Mouse (Mus musculus): Measurements from ENCODE around the gene Gm11114. TPM values are rescaled to one million over a fixed set of nuclear protein-coding genes. Genes with fewer than 3 reads are reported as not detected.

Gm11114 gene
- not detected in 2 replicates for total RNA-seq (2014; rRNA removed)
- not detected in 2 replicates for polyA plus RNA-seq (2012; rRNA removed)

DNA sequence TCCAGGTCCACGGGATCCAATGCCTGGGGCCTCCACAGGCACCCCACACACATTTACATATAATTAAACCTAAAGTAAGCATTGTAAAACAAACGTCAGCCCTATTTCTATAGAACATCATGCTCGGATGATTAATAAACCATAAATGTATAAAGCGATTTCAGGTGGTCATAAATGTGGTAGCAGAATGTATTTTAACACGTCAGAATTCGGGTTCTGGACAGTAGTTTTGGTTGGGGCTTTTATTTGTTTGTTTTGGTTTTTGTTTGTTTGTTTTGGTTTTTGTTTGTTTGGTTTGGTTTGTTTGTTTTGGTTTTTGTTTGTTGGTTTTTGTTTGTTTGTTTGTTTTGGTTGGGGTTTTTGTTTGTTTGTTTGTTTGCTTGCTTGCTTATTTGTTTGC lies at the start of gene Gm11114:
Gene Gm11114, plus strand, starts transcription at position 301 of the 400 bp plus-strand sequence.
- TF ChIP-seq CTCF (IDR thresholded peaks at IDR 0.05; ENCODE audit: low read depth, low read length): no peak
- no peak for TF ChIP-seq POLR2A (IDR thresholded peaks at IDR 0.05; ENCODE audit: extremely low read depth, insufficient read depth, low read length)
- no peaks in the 10 kb centered on the region for H3K36me3 ChIP-seq (ENCODE audit: control insufficient read depth, insufficient read depth, low read length)
- H3K27me3 ChIP-seq (ENCODE audit: control insufficient read depth, insufficient read depth, low read length): no peaks in the 10 kb centered on the region
- no peak for DNase-seq (ENCODE audit: extremely low read depth, low read depth, low spot score)
- no peak within 1 kb of the TSS for H3K4me3 ChIP-seq (ENCODE audit: insufficient read depth, low read depth, low read length)
- H3K9ac ChIP-seq (ENCODE audit: low read depth, low read length): no peak within 1 kb of the TSS
- no peaks in the 10 kb centered on the region for H3K79me2 ChIP-seq (ENCODE audit: control insufficient read depth, insufficient read depth, low read length)
- H3K4me1 ChIP-seq (ENCODE audit: control insufficient read depth, insufficient read depth, low read length): no peaks in the 10 kb centered on the region
- H3K27ac ChIP-seq (replicated peaks; ENCODE audit: insufficient read depth, low read depth, low read length): no peak within 1 kb of the TSS
- 93% methylated on average over 6 of the region's 6 CpGs for WGBS

DNA sequence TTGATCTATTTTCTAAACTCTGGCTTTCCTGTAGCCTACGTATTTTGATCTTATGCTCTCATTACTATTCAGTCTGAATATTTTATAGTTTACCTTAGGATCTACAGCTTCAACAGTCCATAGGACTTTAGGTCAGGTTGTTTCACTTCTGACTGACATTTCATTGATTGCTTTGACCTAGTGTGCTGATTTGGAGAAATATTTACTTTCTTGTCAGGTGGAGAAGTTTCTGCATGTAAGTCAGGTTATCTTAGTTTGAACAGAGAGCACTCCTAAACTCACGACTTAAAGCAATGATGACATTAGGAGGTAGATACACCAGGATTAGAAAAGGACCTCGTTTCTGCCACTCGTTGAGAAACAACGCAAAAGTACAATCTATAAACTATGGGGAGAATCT lies 45.7 kb upstream of the Gm11114 start:
- Histone ChIP-seq H3K79me2 (ENCODE audit: control insufficient read depth, insufficient read depth, low read length) (no peaks in the 10 kb centered on the region), H3K27me3 (ENCODE audit: control insufficient read depth, insufficient read depth, low read length) (no peaks in the 10 kb centered on the region), H3K36me3 (ENCODE audit: control insufficient read depth, insufficient read depth, low read length) (no peaks in the 10 kb centered on the region), H3K4me3 (ENCODE audit: insufficient read depth, low read depth, low read length) (no peak overlapping the region), H3K9ac (ENCODE audit: low read depth, low read length) (no peak overlapping the region), H3K27ac (replicated peaks; ENCODE audit: insufficient read depth, low read depth, low read length) (no peak overlapping the region), H3K4me1 (ENCODE audit: control insufficient read depth, insufficient read depth, low read length) (peaks cover 2% of the 10 kb centered on the region; the same call in 1 of the 2 replicates)
- DNase-seq (ENCODE audit: extremely low read depth, low read depth, low spot score): peak; percentile 9
- 27% methylated on average over 5 of the region's 5 CpGs for WGBS
- TF ChIP-seq POLR2A (IDR thresholded peaks at IDR 0.05; ENCODE audit: extremely low read depth, insufficient read depth, low read length) (no peak), CTCF (IDR thresholded peaks at IDR 0.05; ENCODE audit: low read depth, low read length) (no peak)

DNA sequence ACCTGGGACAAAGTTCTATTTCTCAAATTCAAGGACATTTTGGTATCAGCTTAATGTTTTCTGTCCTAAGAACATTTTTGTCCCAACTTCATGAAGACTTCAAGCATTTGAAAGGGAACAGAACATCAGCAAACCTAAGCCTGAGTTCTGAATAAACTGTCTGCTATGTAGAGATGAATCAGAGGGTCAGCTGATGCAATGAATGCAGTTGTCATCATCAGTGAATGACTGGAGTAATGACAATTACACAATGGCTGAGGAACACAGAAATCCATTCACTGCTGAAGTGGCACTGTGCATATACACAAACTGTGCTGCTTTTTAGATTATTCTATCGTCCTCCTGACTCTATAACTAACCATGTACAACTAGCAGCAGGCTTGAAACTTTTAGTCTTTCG lies 38.5 kb upstream of the Gm11114 start:
- Histone ChIP-seq H3K27ac (replicated peaks; ENCODE audit: insufficient read depth, low read depth, low read length) (no peak overlapping the region), H3K27me3 (ENCODE audit: control insufficient read depth, insufficient read depth, low read length) (no peaks in the 10 kb centered on the region), H3K36me3 (ENCODE audit: control insufficient read depth, insufficient read depth, low read length) (no peaks in the 10 kb centered on the region), H3K9ac (ENCODE audit: low read depth, low read length) (no peak overlapping the region), H3K4me1 (ENCODE audit: control insufficient read depth, insufficient read depth, low read length) (no peaks in the 10 kb centered on the region), H3K79me2 (ENCODE audit: control insufficient read depth, insufficient read depth, low read length) (no peaks in the 10 kb centered on the region), H3K4me3 (ENCODE audit: insufficient read depth, low read depth, low read length) (no peak overlapping the region)
- DNase-seq (ENCODE audit: extremely low read depth, low read depth, low spot score): no peak
- 89% methylated on average over 2 of the region's 2 CpGs for WGBS
- no peak for TF ChIP-seq CTCF (IDR thresholded peaks at IDR 0.05; ENCODE audit: low read depth, low read length)

DNA sequence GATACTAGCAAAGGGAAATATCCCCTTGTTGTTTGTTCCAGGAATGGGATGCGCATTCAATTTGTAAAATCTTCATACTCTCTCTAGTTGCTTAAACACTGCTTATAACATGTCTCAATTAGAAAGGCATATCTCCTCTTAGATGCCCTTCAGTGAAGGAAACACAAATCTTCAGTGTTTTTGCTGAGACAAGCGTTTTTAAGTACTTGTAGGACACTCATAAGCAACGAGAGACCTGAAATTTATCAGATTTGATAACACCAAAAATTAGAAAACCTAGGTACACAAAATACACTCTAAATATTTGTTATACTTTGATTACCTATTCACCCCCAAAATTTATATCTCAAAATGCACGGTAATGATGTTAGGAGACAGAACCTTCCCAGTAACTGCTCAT lies 9.7 kb upstream of the Gm11114 start:
- no peak overlapping the region for H3K9ac ChIP-seq (ENCODE audit: low read depth, low read length)
- H3K27me3 ChIP-seq (ENCODE audit: control insufficient read depth, insufficient read depth, low read length): no peaks in the 10 kb centered on the region
- no peak overlapping the region for H3K4me3 ChIP-seq (ENCODE audit: insufficient read depth, low read depth, low read length)
- H3K36me3 ChIP-seq (ENCODE audit: control insufficient read depth, insufficient read depth, low read length): no peaks in the 10 kb centered on the region
- no peak for DNase-seq (ENCODE audit: extremely low read depth, low read depth, low spot score)
- 90% methylated on average over 4 of the region's 4 CpGs for WGBS
- no peaks in the 10 kb centered on the region for H3K79me2 ChIP-seq (ENCODE audit: control insufficient read depth, insufficient read depth, low read length)
- no peak overlapping the region for H3K27ac ChIP-seq (replicated peaks; ENCODE audit: insufficient read depth, low read depth, low read length)
- TF ChIP-seq POLR2A (IDR thresholded peaks at IDR 0.05; ENCODE audit: extremely low read depth, insufficient read depth, low read length) (no peak), CTCF (IDR thresholded peaks at IDR 0.05; ENCODE audit: low read depth, low read length) (no peak)
- H3K4me1 ChIP-seq (ENCODE audit: control insufficient read depth, insufficient read depth, low read length): no peaks in the 10 kb centered on the region

DNA sequence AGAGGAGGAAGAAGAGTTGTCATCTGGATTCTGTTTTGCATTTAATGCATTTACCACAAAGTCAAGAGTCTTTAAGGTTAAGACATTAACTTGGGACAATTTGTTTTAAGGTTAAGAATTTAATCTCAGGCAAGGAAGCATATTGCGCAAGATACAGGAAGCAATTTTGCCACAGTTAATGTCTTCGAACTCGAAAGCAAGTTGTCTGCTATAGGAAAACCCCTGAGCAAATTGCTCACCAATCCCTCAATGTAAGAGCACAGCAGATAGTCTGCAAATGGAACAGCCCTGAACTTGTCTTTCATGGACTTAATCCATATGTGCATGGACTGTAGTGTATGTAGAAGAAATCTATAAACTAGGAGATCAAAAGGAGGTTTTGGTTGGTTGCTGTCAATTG lies 9.2 kb upstream of the Gm11114 start:
- WGBS: 79% methylated on average over 3 of the region's 3 CpGs
- H3K27me3 ChIP-seq (ENCODE audit: control insufficient read depth, insufficient read depth, low read length): no peaks in the 10 kb centered on the region

DNA sequence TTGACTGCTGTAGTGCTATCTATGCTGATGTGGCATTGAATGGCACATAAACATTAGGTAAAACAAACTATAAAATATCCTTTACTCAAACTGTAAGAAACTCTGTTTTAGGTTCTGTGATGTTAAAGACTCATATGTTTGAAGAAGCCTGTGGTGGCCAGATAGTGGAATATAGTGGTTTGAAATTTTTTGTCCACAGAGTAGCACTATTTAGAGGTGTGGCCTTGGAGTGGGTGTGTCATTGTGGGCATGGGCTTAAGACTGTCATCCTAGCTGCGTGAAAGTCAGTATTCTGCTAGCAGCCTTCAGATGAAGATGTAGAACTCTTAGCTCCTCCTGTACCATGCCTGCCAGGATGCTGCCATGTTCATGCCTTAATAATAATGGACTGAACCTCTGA lies 3.5 kb downstream of the Gm11114 start:
- no peak for DNase-seq (ENCODE audit: extremely low read depth, low read depth, low spot score)
- Histone ChIP-seq H3K4me1 (ENCODE audit: control insufficient read depth, insufficient read depth, low read length) (peaks cover 13% of the 10 kb centered on the region), H3K79me2 (ENCODE audit: control insufficient read depth, insufficient read depth, low read length) (no peaks in the 10 kb centered on the region), H3K27ac (replicated peaks; ENCODE audit: insufficient read depth, low read depth, low read length) (no peak overlapping the region), H3K4me3 (ENCODE audit: insufficient read depth, low read depth, low read length) (no peak overlapping the region), H3K9ac (ENCODE audit: low read depth, low read length) (no peak overlapping the region), H3K36me3 (ENCODE audit: control insufficient read depth, insufficient read depth, low read length) (no peaks in the 10 kb centered on the region), H3K27me3 (ENCODE audit: control insufficient read depth, insufficient read depth, low read length) (no peaks in the 10 kb centered on the region)
- TF ChIP-seq CTCF (IDR thresholded peaks at IDR 0.05; ENCODE audit: low read depth, low read length) (no peak), POLR2A (IDR thresholded peaks at IDR 0.05; ENCODE audit: extremely low read depth, insufficient read depth, low read length) (no peak)
- WGBS: 68% methylated on average over 1 of the region's 1 CpGs

More for the DNA sequence above, 9.2 kb upstream of the Gm11114 start:
- Histone ChIP-seq H3K27ac (replicated peaks; ENCODE audit: insufficient read depth, low read depth, low read length) (no peak overlapping the region), H3K79me2 (ENCODE audit: control insufficient read depth, insufficient read depth, low read length) (no peaks in the 10 kb centered on the region), H3K4me3 (ENCODE audit: insufficient read depth, low read depth, low read length) (no peak overlapping the region), H3K9ac (ENCODE audit: low read depth, low read length) (no peak overlapping the region), H3K4me1 (ENCODE audit: control insufficient read depth, insufficient read depth, low read length) (no peaks in the 10 kb centered on the region), H3K36me3 (ENCODE audit: control insufficient read depth, insufficient read depth, low read length) (no peaks in the 10 kb centered on the region)
- no peak for DNase-seq (ENCODE audit: extremely low read depth, low read depth, low spot score)
- no peak for TF ChIP-seq CTCF (IDR thresholded peaks at IDR 0.05; ENCODE audit: low read depth, low read length)
- TF ChIP-seq POLR2A (IDR thresholded peaks at IDR 0.05; ENCODE audit: extremely low read depth, insufficient read depth, low read length): no peak

Data from liver, adult 2 months (tissue).